Mouse (Mus musculus) liver, embryonic 14.5 days (tissue): ENCODE data around the gene Polr3c. TPM values are rescaled to one million over a fixed set of nuclear protein-coding genes. Genes with fewer than 3 reads are reported as not detected.

ENCODE experiments used
- ATAC-seq: fragments of 200-750 bp; cut with Nextera tagmentation; 2 replicates; pipeline ENCODE4 v1.8.0; 2017; ENCODE audit warnings: moderate number of reproducible peaks, mild to moderate bottlenecking, moderate library complexity; ENCODE audit not compliant: insufficient read depth
- DNase-seq, 3 experiments: peaks; one replicate each; pipeline ENCODE4 v3.0.0-alpha.2; 2012 to 2013; ENCODE audit warnings: low read depth in 3 of 3, low spot score in 3 of 3
- H3K27ac ChIP-seq: fragments of 300-500 bp; sonication (generic); 2 replicates; pipeline ENCODE4 v1.5.1; 2014; ENCODE audit warnings: moderate library complexity, mild to moderate bottlenecking, control low read depth, inconsistent platforms
- H3K27me3 ChIP-seq: fragments of 300-500 bp; sonication (generic); 2 replicates; pipeline ENCODE4 v1.6.1; 2014; ENCODE audit warnings: mild to moderate bottlenecking, low read length, moderate library complexity; ENCODE audit not compliant: control insufficient read depth, insufficient read depth
- H3K36me3 ChIP-seq: fragments of 300-500 bp; sonication (generic); replicated peaks from 2 replicates; pipeline ENCODE4 v1.6.1; 2014; ENCODE audit warnings: low read depth; ENCODE audit not compliant: control insufficient read depth, insufficient read depth
- H3K4me1 ChIP-seq, 2 experiments: fragments of 200-500 bp in 1 of 2; fragments of 300-500 bp in 1 of 2; sonication (generic) in 1 of 2; replicated peaks; 2 replicates each; pipeline ENCODE4 v1.6.1; 2012 to 2014; ENCODE audit warnings: antibody characterized with exemption in 1 of 2, inconsistent platforms in 1 of 2, low read length in 1 of 2; ENCODE audit not compliant: control insufficient read depth in 2 of 2, insufficient read depth in 2 of 2
- H3K4me2 ChIP-seq: fragments of 300-500 bp; sonication (generic); 2 replicates; pipeline ENCODE4 v1.6.1; 2014; ENCODE audit warnings: low read depth, mild to moderate bottlenecking, control low read depth, moderate library complexity
- H3K4me3 ChIP-seq, 2 experiments: fragments of 200-500 bp in 1 of 2; fragments of 300-500 bp in 1 of 2; sonication (generic) in 1 of 2; 2 replicates each; pipeline ENCODE4 v1.5.1; 2012 to 2014; ENCODE audit warnings: low read depth in 2 of 2, low read length in 2 of 2, mild to moderate bottlenecking in 2 of 2, control low read depth in 1 of 2, inconsistent platforms in 1 of 2, moderate library complexity in 1 of 2; ENCODE audit not compliant: insufficient read depth in 1 of 2
- H3K9ac ChIP-seq: fragments of 300-500 bp; sonication (generic); replicated peaks from 2 replicates; pipeline ENCODE4 v1.6.1; 2014; ENCODE audit warnings: mild to moderate bottlenecking, control low read depth, moderate library complexity
- H3K9me3 ChIP-seq: fragments of 300-500 bp; sonication (generic); 2 replicates; pipeline ENCODE4 v1.6.1; 2016; ENCODE audit warnings: low read length, mixed read lengths; ENCODE audit not compliant: control insufficient read depth
- CTCF ChIP-seq: IDR thresholded peaks from 2 replicates; pipeline ENCODE4 v1.5.1; 2016; ENCODE audit warnings: antibody characterized with exemption, low read depth, control low read depth
- EP300 ChIP-seq: IDR thresholded peaks from 2 replicates; pipeline ENCODE4 v1.6.1; 2016; ENCODE audit warnings: antibody characterized with exemption, low read depth
- WGBS: fragments of 180-500 bp; shearing (Covaris S2); extraction: QIAGEN DNeasy Blood & Tissue Kit; methylation state at CpG from one replicate; pipeline ENCODE4 v1.1.7; 2014; ENCODE audit not compliant: insufficient replicate concordance; 5-methylcytosine and 5-hydroxymethylcytosine counted together
- polyA plus RNA-seq, 2 experiments: library from polyadenylated mRNA; depleted of rRNA in 1 of 2; stranded (reverse) in 1 of 2; unstranded in 1 of 2; fragments of >200 nt; fragmentation: Nextera tagmentation in 1 of 2; extraction: Ambion mirVana in 1 of 2; gene quantifications; 2 replicates each; pipeline versions ENCODE4 v1.2.1 to v1.2.3; 2012 to 2014

Polr3c gene
- polyA plus RNA-seq, 2 experiments = 14.5 to 21.6 TPM

DNA sequence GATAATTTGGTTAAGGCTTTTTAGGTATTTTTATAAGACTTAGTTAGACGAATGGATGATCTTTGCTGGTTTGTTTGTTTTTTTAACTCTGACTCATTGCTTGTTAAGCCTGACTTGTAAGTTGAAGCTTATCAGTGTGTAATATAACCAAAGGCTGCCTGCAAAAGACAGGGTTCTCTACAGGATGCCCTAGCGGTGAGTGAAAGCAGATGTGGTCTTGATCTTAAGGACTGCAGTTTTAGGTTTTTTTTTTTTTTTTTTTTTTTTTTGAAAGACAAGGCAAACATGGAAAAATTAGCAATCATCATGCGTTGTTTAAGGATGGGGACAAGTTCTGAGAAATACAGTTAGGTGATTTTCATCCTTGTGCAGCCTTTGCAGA is 2.0 kb upstream of the Polr3c start:
- Histone ChIP-seq H3K27me3 (no peaks in the 10 kb centered on the region), H3K9me3 (no peaks in the 10 kb centered on the region), H3K4me2 (peak overlapping the region; percentile 90), H3K4me3 (peak overlapping the region in 1 of 2 experiments; percentile 91; a peak in 1 of 4 replicates), H3K27ac (no peak overlapping the region), H3K9ac (no peak overlapping the region; the same call in 1 of the 2 replicates), H3K4me1 (peaks cover 14 to 15% of the 10 kb centered on the region in 2 experiments), H3K36me3 (no peaks in the 10 kb centered on the region)
- ATAC-seq = no peak
- WGBS = 40% methylated on average over 3 of the region's 3 CpGs
- DNase-seq = peak in 1 of 3 experiments; percentile 33
- no peak; the same call in 1 of the 2 replicates for TF ChIP-seq CTCF
- TF ChIP-seq EP300 = no peak

DNA sequence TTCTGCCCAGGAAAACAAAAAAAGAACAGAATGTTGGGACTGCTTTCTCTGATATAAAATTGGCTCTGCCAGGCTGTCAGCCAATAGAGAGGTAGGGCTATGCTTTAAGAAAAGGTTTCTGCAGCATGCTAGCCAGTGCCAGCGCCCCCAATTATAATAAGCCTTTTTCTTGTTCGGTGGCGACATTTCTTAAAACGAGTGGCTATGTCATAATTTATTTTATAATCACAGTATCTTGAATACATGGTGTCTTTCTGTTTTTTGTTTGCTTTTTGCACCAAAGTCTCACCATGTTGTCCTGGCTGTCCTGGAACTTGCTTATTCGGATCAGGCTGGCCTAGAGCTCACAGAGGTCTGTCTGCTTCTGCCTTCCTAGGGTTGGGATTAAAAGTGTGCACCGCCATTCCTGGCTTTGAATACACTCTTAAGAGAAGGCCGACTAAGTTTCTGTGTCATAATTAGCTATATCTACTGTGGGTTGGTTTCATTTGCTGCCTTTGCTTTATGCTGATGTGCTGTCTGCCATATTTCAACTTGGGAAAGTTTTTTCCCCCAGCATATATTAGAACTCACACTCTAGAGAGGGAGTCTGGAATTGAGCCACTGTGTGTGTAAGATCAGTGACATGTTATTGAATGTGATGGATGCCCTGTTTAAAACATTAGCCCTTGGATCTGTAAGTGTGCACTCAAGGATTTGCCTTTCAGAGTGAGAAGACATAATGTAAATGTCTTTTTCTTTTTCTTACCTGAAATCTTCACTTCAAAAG is 1.4 kb upstream of the Polr3c start:
- peak overlapping the region; percentile 88 to 91 for H3K4me3 ChIP-seq
- peak overlapping the region; percentile 95 for H3K9ac ChIP-seq
- TF ChIP-seq EP300 = no peak
- no peak for TF ChIP-seq CTCF
- peak overlapping the region; percentile 82 for H3K27ac ChIP-seq
- no peaks in the 10 kb centered on the region for H3K9me3 ChIP-seq
- ATAC-seq (no peak), DNase-seq (no peak)
- H3K4me1 ChIP-seq = peaks cover 9 to 15% of the 10 kb centered on the region in 2 experiments
- no peaks in the 10 kb centered on the region for H3K27me3 ChIP-seq
- 60% methylated on average over 7 of the region's 7 CpGs for WGBS
- peaks cover 3% of the 10 kb centered on the region; the same call in 1 of the 2 replicates for H3K36me3 ChIP-seq
- H3K4me2 ChIP-seq = peak overlapping the region; percentile 90

DNA sequence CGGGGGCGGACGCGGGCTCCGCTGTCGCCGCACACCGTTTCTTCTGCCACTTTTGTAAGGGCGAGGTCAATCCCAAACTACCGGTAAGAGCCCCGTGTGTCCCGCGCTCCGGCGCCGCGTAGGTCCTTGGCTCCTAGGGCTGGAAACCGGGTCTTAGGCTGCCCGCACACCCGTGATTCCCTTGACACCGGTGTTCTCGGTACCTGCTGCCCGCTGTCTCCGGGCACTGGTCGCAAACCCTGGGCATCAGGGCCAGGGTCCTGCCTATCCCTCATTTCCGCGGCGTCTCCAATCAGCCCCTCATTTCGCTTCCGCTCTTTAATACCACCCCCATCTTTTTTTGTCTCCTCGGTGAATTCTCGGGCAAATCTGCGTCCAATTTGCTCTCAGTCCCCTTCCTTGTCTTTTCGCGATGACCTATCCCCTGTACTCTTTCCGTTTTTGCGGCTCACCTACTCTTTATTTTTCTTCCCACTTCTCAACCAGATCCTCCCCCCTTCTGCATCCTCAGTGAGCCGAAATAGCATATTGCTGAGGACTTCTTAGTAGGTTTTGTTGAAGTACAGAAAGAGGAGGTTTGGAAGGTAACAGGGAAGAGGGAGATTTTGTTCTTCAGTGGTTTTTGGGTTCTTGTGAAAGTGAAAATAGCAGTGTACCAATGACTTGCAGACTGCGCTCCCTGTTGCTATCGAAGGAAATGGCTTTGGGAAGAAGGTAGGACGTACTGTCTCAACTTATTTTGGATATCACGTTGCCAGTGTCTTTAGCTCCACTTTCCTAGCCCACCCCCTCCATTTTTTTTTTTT is 603 bp upstream of the Polr3c start:
- Histone ChIP-seq H3K4me1 (peaks cover 9 to 15% of the 10 kb centered on the region in 2 experiments), H3K9ac (peak overlapping the region; percentile 95), H3K27me3 (no peaks in the 10 kb centered on the region), H3K4me3 (peak overlapping the region; percentile 88 to 91), H3K4me2 (peak overlapping the region; percentile 90), H3K9me3 (no peaks in the 10 kb centered on the region), H3K27ac (peak overlapping the region; percentile 82), H3K36me3 (peaks cover 3% of the 10 kb centered on the region; the same call in 1 of the 2 replicates)
- DNase-seq (peak in 1 of 3 experiments; percentile 29), ATAC-seq (peak; percentile 49; the same call in 1 of the 2 replicates)
- TF ChIP-seq EP300 (no peak), CTCF (no peak)
- 1% methylated on average over 42 of the region's 42 CpGs for WGBS

DNA sequence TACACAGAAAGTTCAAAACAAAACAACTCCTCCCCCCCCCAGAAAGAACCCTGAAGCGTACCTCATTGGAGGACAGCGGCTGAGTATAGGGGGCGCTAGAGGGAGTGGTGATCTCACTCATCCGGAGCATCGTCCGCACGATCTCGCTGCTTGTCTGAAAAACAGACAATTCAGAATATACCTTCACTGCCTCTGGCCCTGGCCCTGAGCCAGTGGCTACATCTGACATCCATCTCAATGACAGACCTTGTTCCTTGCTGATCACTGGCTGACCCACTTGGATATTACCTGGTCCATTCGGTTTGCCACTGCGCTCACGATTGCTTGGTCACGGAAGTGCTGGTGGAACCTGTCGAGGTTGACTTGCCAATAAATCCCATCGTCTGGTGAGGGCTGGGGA is 8.3 kb downstream of the Polr3c start:
- H3K4me3 ChIP-seq = no peak overlapping the region
- peak in 1 of 3 experiments; percentile 11 for DNase-seq
- no peak overlapping the region for H3K4me2 ChIP-seq
- H3K27ac ChIP-seq = no peak overlapping the region
- H3K36me3 ChIP-seq = peaks cover 25% of the 10 kb centered on the region
- no peaks in the 10 kb centered on the region for H3K9me3 ChIP-seq
- no peaks in the 10 kb centered on the region for H3K27me3 ChIP-seq
- ATAC-seq = no peak
- peaks cover 0 to 10% of the 10 kb centered on the region in 2 experiments; a peak in 3 of 4 replicates for H3K4me1 ChIP-seq
- 57% methylated on average over 14 of the region's 14 CpGs for WGBS
- TF ChIP-seq EP300 (no peak), CTCF (peak; percentile 72)
- no peak overlapping the region for H3K9ac ChIP-seq

DNA sequence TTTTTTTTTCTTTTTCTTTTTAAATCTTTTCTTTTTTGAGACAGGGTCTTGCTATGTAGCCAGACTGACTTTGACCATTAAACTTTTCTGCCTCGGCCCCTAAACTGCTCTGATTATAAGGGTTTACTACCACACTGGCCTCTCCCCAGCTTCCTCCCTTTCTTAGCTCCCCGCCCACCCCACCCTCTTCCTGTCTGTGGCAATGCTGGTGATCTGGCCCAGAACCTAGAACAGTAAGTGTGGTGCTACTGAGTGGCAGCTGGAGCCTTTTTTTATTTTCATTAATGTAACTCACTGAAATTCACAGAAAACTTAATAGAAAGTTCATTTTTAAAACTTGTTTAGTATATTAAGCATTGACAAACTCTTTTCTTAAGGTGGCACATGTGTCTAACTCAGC is 11.6 kb downstream of the Polr3c start:
- no peak for ATAC-seq
- DNase-seq = no peak
- Histone ChIP-seq H3K9me3 (no peaks in the 10 kb centered on the region), H3K4me1 (0 out of 4 replicates have a peak, but pooled peaks cover 0 to 2% of the 10 kb centered on the region in 2 experiments), H3K36me3 (peaks cover 33% of the 10 kb centered on the region), H3K4me3 (no peak overlapping the region), H3K27ac (no peak overlapping the region), H3K4me2 (no peak overlapping the region), H3K9ac (no peak overlapping the region), H3K27me3 (no peaks in the 10 kb centered on the region)
- TF ChIP-seq CTCF (no peak), EP300 (no peak)
- 17% methylated on average over 2 of the region's 2 CpGs for WGBS
